Mouse (Mus musculus) heart, embryonic 11.5 days (tissue): ENCODE results near the gene Vsig2. TPM values are rescaled to one million over a fixed set of nuclear protein-coding genes. Genes with fewer than 3 reads are reported as not detected.
A peak's percentile ranks its signal among the peaks of the same experiment; 100 is the strongest.

ENCODE experiments used
- ATAC-seq: fragments of 200-750 bp; cut with Nextera tagmentation; replicated peaks from 2 replicates; pipeline ENCODE4 v1.8.0; 2017; ENCODE audit warnings: moderate library complexity; ENCODE audit not compliant: insufficient number of reproducible peaks, low FRiP score, low TSS enrichment
- H3K27ac ChIP-seq: fragments of 300-500 bp; sonication (generic); 2 replicates; pipeline ENCODE4 v1.5.1; 2014; ENCODE audit warnings: mild to moderate bottlenecking, low read depth, low read length
- H3K27me3 ChIP-seq: fragments of 300-500 bp; sonication (generic); 2 replicates; pipeline ENCODE4 v1.6.1; 2014; ENCODE audit warnings: mild to moderate bottlenecking, low read length, mixed read lengths; ENCODE audit not compliant: control insufficient read depth, insufficient read depth
- H3K36me3 ChIP-seq: fragments of 300-500 bp; sonication (generic); 2 replicates; pipeline ENCODE4 v1.6.1; 2014; ENCODE audit warnings: mild to moderate bottlenecking, low read length, moderate library complexity, mixed read lengths; ENCODE audit not compliant: control insufficient read depth, insufficient read depth
- H3K4me1 ChIP-seq: fragments of 300-500 bp; sonication (generic); 2 replicates; pipeline ENCODE4 v1.6.1; 2014; ENCODE audit warnings: low read length; ENCODE audit not compliant: control insufficient read depth, insufficient read depth
- H3K4me2 ChIP-seq: fragments of 300-500 bp; sonication (generic); 2 replicates; pipeline ENCODE4 v1.6.1; 2014; ENCODE audit warnings: mild to moderate bottlenecking, moderate library complexity
- H3K4me3 ChIP-seq: fragments of 300-500 bp; sonication (generic); 2 replicates; pipeline ENCODE4 v1.5.1; 2014; ENCODE audit warnings: low read depth, low read length
- H3K9ac ChIP-seq: fragments of 300-500 bp; sonication (generic); 2 replicates; pipeline ENCODE4 v1.6.1; 2014; ENCODE audit warnings: mild to moderate bottlenecking, low read depth, low read length, moderate library complexity
- H3K9me3 ChIP-seq: fragments of 300-500 bp; sonication (generic); replicated peaks from 2 replicates; pipeline ENCODE4 v1.6.1; 2016; ENCODE audit warnings: low read length; ENCODE audit not compliant: control insufficient read depth
- WGBS: fragments of 180-500 bp; shearing (Covaris S2); extraction: QIAGEN DNeasy Blood & Tissue Kit; methylation state at CpG from one replicate; pipeline ENCODE4 v1.1.7; 2014; ENCODE audit not compliant: insufficient replicate concordance; 5-methylcytosine and 5-hydroxymethylcytosine counted together
- polyA plus RNA-seq: library from polyadenylated mRNA; unstranded; fragments of >200 nt; fragmentation: Nextera tagmentation; extraction: Ambion mirVana; gene quantifications from 2 replicates; pipeline ENCODE4 v1.2.1, GENCODE M21; 2014

Gene Vsig2
- polyA plus RNA-seq, 1 experiment from 2014 or later = 1.5 TPM

GRCm38 (mm10) chr9:37590381-37590780 lies 51.3 kb downstream of the Vsig2 start:
- Histone ChIP-seq H3K27ac (no peak overlapping the region), H3K9me3 (no peaks in the 10 kb centered on the region), H3K4me2 (no peak overlapping the region), H3K27me3 (no peaks in the 10 kb centered on the region), H3K36me3 (no peaks in the 10 kb centered on the region), H3K4me1 (no peaks in the 10 kb centered on the region), H3K9ac (no peak overlapping the region), H3K4me3 (no peak overlapping the region)
- 81% methylated on average over 4 of the region's 4 CpGs for WGBS
- no peak for ATAC-seq

- Histone ChIP-seq H3K27me3 (no peaks in the 10 kb centered on the region), H3K36me3 (no peaks in the 10 kb centered on the region), H3K4me1 (no peaks in the 10 kb centered on the region), H3K9me3 (no peaks in the 10 kb centered on the region), H3K9ac (no peak overlapping the region), H3K4me3 (no peak overlapping the region), H3K27ac (no peak overlapping the region), H3K4me2 (no peak overlapping the region)
- no peak for ATAC-seq
- 56% methylated on average over 2 of the region's 2 CpGs for WGBS
These were observed 53.0 kb downstream of the Vsig2 start for GRCm38 (mm10) chr9:37592025-37592424.

DNA sequence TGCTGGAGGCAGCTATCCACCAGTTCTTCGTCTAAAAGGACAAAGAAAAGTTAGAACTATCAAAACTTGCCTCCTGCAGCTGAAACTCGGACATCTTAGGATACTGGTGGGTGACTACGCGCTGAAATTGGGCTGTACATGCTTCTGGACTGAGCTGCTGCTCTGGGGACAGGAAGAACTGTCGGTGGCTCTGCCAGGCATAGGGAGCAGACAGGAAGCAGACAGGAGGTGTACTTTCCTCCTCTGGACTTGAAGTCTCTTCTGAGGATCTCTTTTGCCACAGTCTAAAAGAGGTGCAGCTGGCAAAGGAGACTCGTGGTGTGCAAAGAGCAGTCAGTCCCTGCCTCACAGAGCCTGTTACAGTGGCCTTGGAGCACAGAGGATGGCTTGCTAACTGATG lies 53.6 kb downstream of the Vsig2 start:
- peak overlapping the region; percentile 10; the same call in 1 of the 2 replicates for H3K9ac ChIP-seq
- no peaks in the 10 kb centered on the region for H3K27me3 ChIP-seq
- H3K36me3 ChIP-seq = no peaks in the 10 kb centered on the region
- H3K4me1 ChIP-seq = no peaks in the 10 kb centered on the region
- H3K27ac ChIP-seq = no peak overlapping the region
- no peak overlapping the region for H3K4me3 ChIP-seq
- ATAC-seq = no peak
- WGBS = 46% methylated on average over 6 of the region's 6 CpGs
- no peaks in the 10 kb centered on the region for H3K9me3 ChIP-seq
- no peak overlapping the region for H3K4me2 ChIP-seq

- Histone ChIP-seq H3K27me3 (no peaks in the 10 kb centered on the region), H3K4me3 (no peak overlapping the region), H3K27ac (no peak overlapping the region), H3K36me3 (no peaks in the 10 kb centered on the region), H3K4me2 (no peak overlapping the region), H3K9ac (no peak overlapping the region), H3K4me1 (no peaks in the 10 kb centered on the region), H3K9me3 (no peaks in the 10 kb centered on the region)
- ATAC-seq = no peak
- 75% methylated on average over 3 of the region's 3 CpGs for WGBS
These were observed 54.6 kb downstream of the Vsig2 start for GRCm38 (mm10) chr9:37593690-37594089.

Other genes with a start within 250 kb of the Vsig2 start
- 3.4 and 5.3 TPM in 2 replicates for gene Ccdc15, start 190.8 kb upstream of the Vsig2 start, polyA plus RNA-seq
- gene Hepacam, start 171.9 kb upstream of the Vsig2 start, polyA plus RNA-seq = not detected in 2 replicates
- 2.5 and 3.3 TPM in 2 replicates for gene Robo4, start 137.4 kb upstream of the Vsig2 start, polyA plus RNA-seq
- 0.29 and 0.35 TPM in 2 replicates for gene Robo3, start 106.0 kb upstream of the Vsig2 start, polyA plus RNA-seq
- gene Msantd2, start 49.9 kb upstream of the Vsig2 start, polyA plus RNA-seq = 20.2 and 20.5 TPM in 2 replicates
- 45.4 and 59.6 TPM in 2 replicates for gene Esam, start 11.2 kb upstream of the Vsig2 start, polyA plus RNA-seq
- gene Nrgn, start 13.6 kb downstream of the Vsig2 start, polyA plus RNA-seq = 4.8 and 5.2 TPM in 2 replicates
- gene Siae, start 16.4 kb downstream of the Vsig2 start, polyA plus RNA-seq = 7.8 and 10.6 TPM in 2 replicates
- 5.7 and 10.0 TPM in 2 replicates for gene Spa17, start 74.5 kb downstream of the Vsig2 start, polyA plus RNA-seq
- gene Tbrg1, start 118.1 kb downstream of the Vsig2 start, polyA plus RNA-seq = 182 and 188 TPM in 2 replicates
- gene Panx3, start 130.0 kb downstream of the Vsig2 start, polyA plus RNA-seq = 0.08 and 0.10 TPM in 2 replicates
- gene Olfr160, start 177.0 kb downstream of the Vsig2 start, polyA plus RNA-seq = not detected in 2 replicates
- gene Olfr874, start 205.9 kb downstream of the Vsig2 start, polyA plus RNA-seq = not detected in 2 replicates
- not detected in 2 replicates for gene Olfr875, start 232.6 kb downstream of the Vsig2 start, polyA plus RNA-seq